32 mouse cellular contexts compared by ENCODE assay signal in the genomic region with DNA sequence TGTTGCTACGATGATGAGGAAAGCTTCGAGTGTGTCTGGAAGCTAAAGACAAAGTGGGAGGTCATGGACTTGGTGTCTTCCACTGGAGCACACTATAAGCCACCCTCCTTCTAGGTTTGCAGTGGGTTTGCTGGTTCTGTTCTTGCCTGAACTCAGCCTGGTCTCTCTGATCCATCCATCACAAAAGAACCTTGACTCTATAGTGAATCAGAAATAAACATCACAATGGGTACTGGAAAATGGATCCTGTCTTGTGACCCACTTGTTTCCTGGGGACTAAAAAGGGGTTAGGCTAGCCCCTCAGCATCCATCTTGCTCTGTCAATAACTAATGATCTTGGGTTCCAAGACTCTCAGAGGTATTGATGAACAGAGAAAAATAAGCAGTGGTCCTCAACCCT. TPM values are rescaled to one million over a fixed set of nuclear protein-coding genes. Genes with fewer than 3 reads are reported as not detected.
"Had no signal": no experiment of that assay in that cellular context is flagged by ENCODE, and none has a peak within 500 bp of the region (broad histone marks: within the 10 kb centered on the region; RNA-seq: fewer than 3 reads in every experiment).

No protein-coding gene starts in this region.

- H3K27ac ChIP-seq: embryonic facial prominence, embryonic 10.5 days; embryonic facial prominence, embryonic 12.5 days; embryonic facial prominence, embryonic 13.5 days; embryonic facial prominence, embryonic 15.5 days; forebrain, embryonic 10.5 days; forebrain, embryonic 12.5 days; forebrain, embryonic 13.5 days; forebrain, embryonic 15.5 days; gastrocnemius, adult 2 months; heart, adult 2 months had no signal

- H3K9me3 ChIP-seq: embryonic facial prominence, embryonic 10.5 days; embryonic facial prominence, embryonic 12.5 days; embryonic facial prominence, embryonic 13.5 days; embryonic facial prominence, embryonic 15.5 days; forebrain, embryonic 10.5 days; forebrain, embryonic 12.5 days; forebrain, embryonic 13.5 days; forebrain, embryonic 15.5 days had no signal

- H3K36me3 ChIP-seq: embryonic facial prominence, embryonic 10.5 days; embryonic facial prominence, embryonic 12.5 days; embryonic facial prominence, embryonic 13.5 days; embryonic facial prominence, embryonic 15.5 days; forebrain, embryonic 10.5 days; forebrain, embryonic 12.5 days; forebrain, embryonic 15.5 days had no signal

- H3K4me2 ChIP-seq: embryonic facial prominence, embryonic 12.5 days; embryonic facial prominence, embryonic 13.5 days; embryonic facial prominence, embryonic 15.5 days; forebrain, embryonic 12.5 days; forebrain, embryonic 13.5 days; forebrain, embryonic 15.5 days had no signal

- H3K4me3 ChIP-seq: embryonic facial prominence, embryonic 10.5 days; embryonic facial prominence, embryonic 12.5 days; embryonic facial prominence, embryonic 13.5 days; embryonic facial prominence, embryonic 15.5 days; erythroblast, embryonic 14.5 days; forebrain, embryonic 10.5 days; forebrain, embryonic 12.5 days; forebrain, embryonic 13.5 days; forebrain, embryonic 15.5 days; gastrocnemius, adult 2 months; heart, adult 2 months had no signal

- H3K4me1 ChIP-seq: embryonic facial prominence, embryonic 10.5 days; embryonic facial prominence, embryonic 12.5 days; embryonic facial prominence, embryonic 13.5 days; embryonic facial prominence, embryonic 15.5 days; forebrain, embryonic 12.5 days; forebrain, embryonic 13.5 days; forebrain, embryonic 15.5 days had no signal

- H3K27me3 ChIP-seq: embryonic facial prominence, embryonic 12.5 days; embryonic facial prominence, embryonic 13.5 days; embryonic facial prominence, embryonic 15.5 days; forebrain, embryonic 12.5 days; forebrain, embryonic 13.5 days; forebrain, embryonic 15.5 days had no signal

- H3K9ac ChIP-seq: embryonic facial prominence, embryonic 12.5 days; embryonic facial prominence, embryonic 13.5 days; embryonic facial prominence, embryonic 15.5 days; forebrain, embryonic 12.5 days; forebrain, embryonic 13.5 days; forebrain, embryonic 15.5 days; forebrain, postnatal 0 days had no signal

- ATAC-seq: forebrain, embryonic 13.5 days; forebrain, embryonic 14.5 days; forebrain, embryonic 15.5 days; forebrain, embryonic 16.5 days; forebrain, postnatal 0 days had no signal

- DNase-seq: cerebellum, adult 9-11 months; cerebellum, postnatal 10 days; cerebellum, postnatal 14 days; cerebellum, postnatal 25 days; cerebellum, postnatal 36 days; embryo, embryonic 11 days; forebrain, postnatal 0 days; gastrocnemius, adult 2 months; gastrocnemius, postnatal 10 days; gastrocnemius, postnatal 14 days; gastrocnemius, postnatal 25 days; gastrocnemius, postnatal 36 days; heart, adult 11 months; heart, adult 18-20 months; heart, adult 2 months had no signal

RNA-seq across cellular contexts. Expression of a gene that starts 35.5 kb away (rescaled TPM):
- polyA plus RNA-seq: erythroblast, embryonic 14.5 days had no signal

RNA-seq across cellular contexts. Expression of a gene that starts 41.0 kb away (rescaled TPM):
- polyA plus RNA-seq: erythroblast, embryonic 14.5 days had no signal

RNA-seq across cellular contexts. Expression of a gene that starts 57.0 kb away (rescaled TPM):
- total RNA-seq: common myeloid progenitor, adult 5-6 weeks; gastrocnemius, adult 18-20 months; gastrocnemius, adult 2 months; gastrocnemius, adult 8-10 months; gastrocnemius, postnatal 14 days; gastrocnemius, postnatal 25 days; gastrocnemius, postnatal 36 days; gastrocnemius, postnatal 4 days; granulocyte monocyte progenitor cell, adult 5-6 weeks; heart, adult 8-10 months had no signal
- polyA plus RNA-seq: erythroblast, embryonic 14.5 days had no signal
